Mouse (Mus musculus): ENCODE results near the gene Fthl17d. TPM values are rescaled to one million over a fixed set of nuclear protein-coding genes. Genes with fewer than 3 reads are reported as not detected.

Fthl17d gene
- polyA plus RNA-seq, 1 experiment from 2014 or later, result not detected

Other genes with a start within 250 kb of the Fthl17d start
- not detected in 2 replicates for gene Ssx9, start 238.3 kb downstream of the Fthl17d start, polyA plus RNA-seq (2014; fragmentation: Nextera tagmentation; extraction: Ambion mirVana)
- gene Ssxb5, start 183.1 kb downstream of the Fthl17d start, polyA plus RNA-seq (2014; fragmentation: Nextera tagmentation; extraction: Ambion mirVana), result not detected in 2 replicates
- gene Gm6592, start 142.8 kb downstream of the Fthl17d start, polyA plus RNA-seq (2014; fragmentation: Nextera tagmentation; extraction: Ambion mirVana), result not detected in 2 replicates
- not detected in 2 replicates for gene Gm5751, start 112.5 kb downstream of the Fthl17d start, polyA plus RNA-seq (2014; fragmentation: Nextera tagmentation; extraction: Ambion mirVana)
- 3.8 and 4.1 TPM in 2 replicates for gene B630019K06Rik, start 94.4 kb downstream of the Fthl17d start, polyA plus RNA-seq (2014; fragmentation: Nextera tagmentation; extraction: Ambion mirVana)
- gene Fthl17b, start 23.8 kb downstream of the Fthl17d start, polyA plus RNA-seq (2014; fragmentation: Nextera tagmentation; extraction: Ambion mirVana), result not detected in 2 replicates
- gene Fthl17c, start 10.2 kb downstream of the Fthl17d start, polyA plus RNA-seq (2014; fragmentation: Nextera tagmentation; extraction: Ambion mirVana), result not detected in 2 replicates
- gene Fthl17e, start 46.7 kb upstream of the Fthl17d start, polyA plus RNA-seq (2014; fragmentation: Nextera tagmentation; extraction: Ambion mirVana), result not detected in 2 replicates
- not detected in 2 replicates for gene Fthl17f, start 76.3 kb upstream of the Fthl17d start, polyA plus RNA-seq (2014; fragmentation: Nextera tagmentation; extraction: Ambion mirVana)
- not detected in 2 replicates for gene 4930402K13Rik, start 117.8 kb upstream of the Fthl17d start, polyA plus RNA-seq (2014; fragmentation: Nextera tagmentation; extraction: Ambion mirVana)
- 0.70 and 0.87 TPM in 2 replicates for gene Lancl3, start 213.1 kb upstream of the Fthl17d start, polyA plus RNA-seq (2014; fragmentation: Nextera tagmentation; extraction: Ambion mirVana)

Measured in intestine, embryonic 14.5 days (tissue).